Mouse (Mus musculus): Measurements from ENCODE around the gene Acap2.

GRCm38 (mm10) chr16:31188799-31189198 is 12.2 kb downstream of the Acap2 start:
- TF ChIP-seq CTCF (IDR thresholded peaks at IDR 0.05; ENCODE audit: insufficient read depth, low read depth, low read length) (no peak), POLR2A (IDR thresholded peaks at IDR 0.05; ENCODE audit: insufficient read depth, low read depth, low read length) (no peak)
